Mouse (Mus musculus) brain, embryonic 14.5 days (tissue): ENCODE data around the gene Tmprss7.

Source experiments
- CTCF ChIP-seq: fragments of 200-500 bp; IDR thresholded peaks from 2 replicates; pipeline ENCODE4 v1.5.1; 2012; ENCODE audit warnings: inconsistent platforms, mild to moderate bottlenecking, moderate library complexity, borderline replicate concordance; ENCODE audit not compliant: insufficient read depth, insufficient read length; ENCODE audit errors: extremely low read depth
- POLR2A ChIP-seq: fragments of 200-500 bp; IDR thresholded peaks from 2 replicates; pipeline ENCODE4 v1.6.1; 2012; ENCODE audit warnings: mild to moderate bottlenecking, inconsistent platforms, borderline replicate concordance; ENCODE audit not compliant: poor library complexity, insufficient read depth, insufficient read length, severe bottlenecking; ENCODE audit errors: extremely low read depth

- TF ChIP-seq CTCF (peak; percentile 50; the same call in 1 of the 2 replicates), POLR2A (no peak)
Observed at GRCm38 (mm10) chr16:45609300-45609699, 84.2 kb downstream of the Tmprss7 start.
